Mouse (Mus musculus) liver, embryonic 14.5 days (tissue): ENCODE data around the gene Ell.

Experiments
- CTCF ChIP-seq: IDR thresholded peaks from 2 replicates; pipeline ENCODE4 v1.5.1; 2016; ENCODE audit warnings: antibody characterized with exemption, low read depth, control low read depth
- EP300 ChIP-seq: IDR thresholded peaks from 2 replicates; pipeline ENCODE4 v1.6.1; 2016; ENCODE audit warnings: antibody characterized with exemption, low read depth

GRCm38 (mm10) chr8:70538024-70538579 lies 1.2 kb upstream of the Ell start:
- no peak for TF ChIP-seq EP300
- 0 out of 2 replicates have a peak, but pooled peaks have one; percentile 1 for TF ChIP-seq CTCF
